Mouse (Mus musculus): ENCODE data around the gene Krt35.

The Krt35 gene

DNA sequence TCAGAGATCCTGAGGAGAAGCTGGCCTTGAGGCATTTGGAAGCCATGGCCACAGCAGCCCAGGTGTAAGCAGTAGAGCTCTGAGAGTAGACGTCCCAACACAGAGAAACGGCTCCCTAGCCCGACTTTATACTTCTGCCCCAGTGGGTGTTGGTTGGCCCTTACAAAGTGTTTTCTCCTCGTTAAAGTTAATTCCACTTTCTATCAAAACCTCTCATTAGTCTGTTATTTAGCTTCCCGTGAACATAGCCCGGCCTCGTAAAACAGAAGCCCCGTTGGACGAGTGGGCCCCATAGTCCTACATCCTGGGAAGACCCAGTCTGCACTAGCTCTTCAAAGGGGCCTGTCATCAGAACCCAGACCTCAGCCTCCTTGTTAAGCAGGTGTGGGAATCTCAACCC is at the start of gene Krt35:
Gene Krt35 (minus strand): TSS at position 101 of the 400 bp plus-strand sequence.
- DNase-seq (ENCODE audit: extremely low read depth, low read depth, low spot score): no peak

DNA sequence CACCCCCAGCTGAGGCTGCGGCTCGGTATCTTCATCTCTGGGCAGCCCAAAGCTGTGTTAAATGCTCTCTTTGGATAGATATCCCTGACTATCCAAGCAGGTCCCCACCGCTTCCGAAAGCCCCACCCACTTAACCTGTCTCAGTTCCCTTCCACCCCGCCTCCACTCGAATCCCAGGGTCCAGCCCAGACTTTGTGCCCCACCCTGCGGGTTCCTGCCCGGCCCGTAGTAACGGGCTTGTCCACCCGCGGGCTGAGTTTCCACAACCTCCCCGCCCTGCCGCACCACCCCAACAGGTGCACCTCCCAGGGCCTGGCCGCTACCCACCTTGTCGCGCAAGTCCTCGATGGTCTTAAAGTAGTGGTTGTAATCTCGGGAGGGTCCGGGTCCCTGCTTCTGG is 49.1 kb upstream of the Krt35 start:
- DNase-seq (ENCODE audit: extremely low read depth, low read depth, low spot score): no peak

DNA sequence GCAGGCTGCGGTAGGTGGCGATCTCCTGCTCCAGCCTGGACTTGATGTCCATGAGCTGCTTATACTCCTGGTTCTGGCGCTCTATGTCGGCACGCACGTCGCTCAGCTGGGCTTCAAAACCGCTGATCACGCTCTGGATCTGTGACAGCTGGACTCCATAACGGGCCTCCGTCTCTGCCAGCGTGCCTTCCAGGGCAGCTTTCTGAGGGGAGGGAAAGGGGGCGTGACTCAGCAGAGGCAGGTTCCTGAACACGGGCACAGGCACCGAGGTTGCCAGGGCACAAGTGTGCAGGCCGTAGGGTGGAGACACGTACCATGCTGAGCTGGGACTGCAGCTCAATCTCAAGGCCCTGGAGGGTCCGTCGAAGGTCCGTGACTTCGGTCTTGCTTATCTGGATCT is 44.9 kb upstream of the Krt35 start:
- no peak for DNase-seq (ENCODE audit: extremely low read depth, low read depth, low spot score)

DNA sequence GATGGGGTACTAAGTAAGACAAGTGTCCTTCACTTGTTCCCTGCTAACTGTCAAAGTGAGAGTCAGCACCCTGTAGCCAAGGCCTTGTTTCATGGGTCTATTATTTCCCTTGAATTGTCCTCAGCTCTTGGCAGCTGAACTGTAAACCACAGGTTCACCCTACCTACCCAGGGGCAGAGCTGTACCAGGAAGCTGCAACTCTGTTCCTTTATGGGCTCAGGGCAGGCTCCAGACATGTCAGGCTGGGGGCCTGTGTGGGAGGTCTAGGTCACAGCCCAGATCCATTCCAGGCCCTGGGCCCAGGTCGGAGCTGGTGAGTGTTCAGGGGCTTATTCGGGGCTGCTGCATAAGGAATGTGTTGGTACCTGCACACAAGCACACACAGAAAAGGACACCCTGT is 43.4 kb upstream of the Krt35 start:
- no peak for DNase-seq (ENCODE audit: extremely low read depth, low read depth, low spot score)

DNA sequence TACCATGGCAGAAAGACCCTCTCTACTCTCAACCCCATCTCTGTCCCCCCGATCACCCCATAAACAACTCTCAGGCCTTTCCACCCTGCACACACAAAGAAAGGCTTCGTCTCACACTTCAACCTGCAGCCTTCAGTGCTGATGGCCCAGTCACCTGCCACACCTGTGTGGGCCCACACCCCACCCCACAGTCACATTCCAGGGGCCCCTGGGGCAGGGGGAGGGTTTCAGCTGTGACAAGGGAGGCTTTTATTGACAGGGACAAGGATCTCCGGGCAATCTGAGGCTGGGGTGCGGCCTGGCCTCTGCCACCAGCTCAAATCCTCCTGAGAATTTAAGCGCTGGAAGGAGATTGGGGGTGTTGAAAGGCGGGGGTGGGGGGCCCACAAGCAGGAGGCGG is 42.8 kb upstream of the Krt35 start:
- DNase-seq (ENCODE audit: extremely low read depth, low read depth, low spot score): no peak

DNA sequence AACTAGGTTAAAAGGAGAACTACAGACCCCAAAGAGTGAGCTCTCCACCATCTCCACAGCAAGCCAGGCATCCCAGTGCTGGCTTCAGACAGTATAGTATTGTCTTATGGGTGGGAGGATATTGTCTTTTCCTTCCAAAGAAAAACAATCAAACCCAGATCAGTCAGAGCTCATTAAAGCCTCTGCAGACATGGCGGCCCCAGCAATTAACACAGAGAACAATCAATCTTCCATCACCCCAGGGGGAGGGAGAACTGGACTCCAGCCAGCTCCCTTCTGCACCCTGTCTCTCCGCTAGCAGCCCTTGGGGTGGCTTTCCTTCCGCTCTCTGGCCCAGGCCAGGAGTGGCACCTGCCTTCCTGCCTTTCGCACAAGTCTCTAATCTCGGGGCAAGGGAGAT is 41.7 kb upstream of the Krt35 start:
- DNase-seq (ENCODE audit: extremely low read depth, low read depth, low spot score): no peak

DNA sequence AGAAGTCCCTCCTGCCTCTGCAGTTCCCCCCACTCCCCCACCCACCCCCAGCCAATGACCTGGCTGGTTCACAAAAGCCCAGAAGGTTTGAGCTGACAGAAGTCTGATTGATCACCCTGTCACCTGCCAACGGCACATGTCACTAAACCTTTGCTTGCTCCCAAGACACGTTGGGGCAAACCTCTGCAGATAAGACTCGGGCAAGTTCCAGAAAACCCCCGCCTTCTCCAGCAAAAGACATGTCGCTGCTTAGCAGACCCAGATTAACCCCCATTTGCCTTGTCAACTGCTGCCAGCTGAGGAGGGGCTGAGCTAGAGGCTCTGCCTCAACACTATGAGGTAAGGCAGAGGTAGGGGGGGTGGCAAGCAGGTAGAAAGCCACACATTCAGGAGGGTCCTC is 40.5 kb upstream of the Krt35 start:
- no peak for DNase-seq (ENCODE audit: extremely low read depth, low read depth, low spot score)

DNA sequence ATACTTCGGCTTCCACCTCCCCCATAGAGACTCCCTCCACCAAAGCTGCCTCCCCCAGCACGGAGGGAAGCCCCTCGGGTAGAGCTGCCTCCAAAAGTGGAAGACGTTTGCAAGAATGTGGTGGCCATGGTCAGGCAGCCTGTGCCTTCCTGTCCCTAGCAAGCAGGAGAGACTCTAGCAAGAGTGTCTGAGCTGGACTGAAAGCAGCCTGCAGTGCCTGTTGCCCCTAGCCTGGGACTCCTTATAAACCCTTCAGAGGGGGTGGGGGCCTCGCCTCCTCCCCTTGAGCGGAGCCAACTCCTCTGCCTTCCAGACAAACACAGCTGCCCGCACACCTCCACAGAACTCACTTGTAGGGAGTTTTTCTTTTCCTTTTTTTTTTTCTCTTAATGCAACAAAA is 39.7 kb upstream of the Krt35 start, which contains the start of gene Krt15:
Gene Krt15 (minus strand): TSS at position 198 of the 400 bp plus-strand sequence.
- no peak for DNase-seq (ENCODE audit: extremely low read depth, low read depth, low spot score)

DNA sequence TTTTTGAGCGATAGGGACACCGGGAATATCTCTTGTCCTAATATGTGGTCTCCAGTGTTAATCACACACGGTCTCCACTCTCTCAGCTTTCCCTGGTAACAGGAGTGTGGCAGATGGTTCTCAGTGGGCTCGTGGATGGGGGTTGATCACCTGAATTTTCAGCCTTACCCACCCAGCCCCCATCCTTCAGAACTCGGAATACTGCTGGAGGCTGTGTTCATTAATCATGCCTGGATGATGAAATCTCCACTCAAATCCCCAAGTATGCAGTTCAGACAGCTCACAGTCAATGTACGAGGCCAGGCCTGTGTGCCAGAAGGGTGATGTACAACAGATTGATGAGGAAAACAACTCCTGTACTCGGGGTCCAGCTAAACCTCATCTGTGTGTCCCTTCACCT is 28.9 kb upstream of the Krt35 start:
- DNase-seq (ENCODE audit: extremely low read depth, low read depth, low spot score): no peak

DNA sequence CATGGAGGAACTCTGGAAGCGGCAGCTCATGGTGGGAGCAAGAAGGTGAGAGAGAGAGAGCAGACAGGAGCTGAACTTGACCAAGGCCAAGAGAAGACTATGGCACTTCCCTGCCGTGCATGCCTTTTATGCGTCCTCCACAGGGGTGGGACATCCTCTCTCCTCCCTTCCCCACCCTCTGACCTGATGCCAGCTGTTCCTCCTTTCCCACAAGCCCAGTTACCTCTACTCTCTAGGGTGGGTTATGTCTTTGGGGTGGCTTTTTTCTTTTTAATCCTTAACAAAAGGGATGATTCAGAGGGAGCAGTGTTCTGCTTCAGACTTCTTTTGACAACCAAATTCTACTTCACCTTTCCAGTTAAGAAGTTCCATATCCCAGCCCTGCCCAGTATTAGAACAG is 25.4 kb upstream of the Krt35 start, which contains the start of gene Krt13:
Gene Krt13 (minus strand): TSS at position 101 of the 400 bp plus-strand sequence.
- DNase-seq (ENCODE audit: extremely low read depth, low read depth, low spot score): no peak

DNA sequence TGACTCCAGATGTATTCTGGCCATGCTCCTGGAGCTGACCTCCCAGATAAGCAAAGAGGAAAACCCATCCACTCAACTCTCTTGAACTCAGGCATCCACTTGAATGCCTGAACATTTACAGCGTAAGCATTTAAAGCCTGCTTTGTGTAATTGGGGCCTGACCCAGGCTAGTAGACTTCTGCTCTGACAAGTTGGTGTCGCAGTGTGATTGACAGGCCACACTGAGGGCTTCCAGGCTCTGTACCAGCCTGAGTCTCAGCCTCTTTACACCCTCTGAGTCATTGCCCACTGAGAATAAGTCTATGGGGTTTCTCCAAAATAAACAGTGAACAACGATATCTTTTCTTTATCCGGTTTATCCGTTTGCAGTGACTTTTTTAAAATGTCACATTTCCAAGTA is 24.3 kb upstream of the Krt35 start:
- DNase-seq (ENCODE audit: extremely low read depth, low read depth, low spot score): no peak

DNA sequence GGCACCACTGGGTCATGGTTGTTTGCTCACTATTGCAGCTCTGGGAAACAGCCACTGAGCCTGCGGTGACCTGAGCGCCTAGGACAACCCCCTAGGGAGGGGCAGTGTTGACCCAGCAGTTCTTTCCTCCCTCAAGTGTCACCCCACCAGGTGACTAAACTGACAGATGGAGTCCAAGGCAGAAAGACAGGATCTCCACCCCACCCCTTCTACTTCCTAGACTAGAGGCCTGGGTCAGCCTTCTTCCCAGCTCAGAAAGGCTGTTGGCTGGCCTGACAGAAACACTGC is 17.6 kb upstream of the Krt35 start:
- no peak for DNase-seq (ENCODE audit: extremely low read depth, low read depth, low spot score)

DNA sequence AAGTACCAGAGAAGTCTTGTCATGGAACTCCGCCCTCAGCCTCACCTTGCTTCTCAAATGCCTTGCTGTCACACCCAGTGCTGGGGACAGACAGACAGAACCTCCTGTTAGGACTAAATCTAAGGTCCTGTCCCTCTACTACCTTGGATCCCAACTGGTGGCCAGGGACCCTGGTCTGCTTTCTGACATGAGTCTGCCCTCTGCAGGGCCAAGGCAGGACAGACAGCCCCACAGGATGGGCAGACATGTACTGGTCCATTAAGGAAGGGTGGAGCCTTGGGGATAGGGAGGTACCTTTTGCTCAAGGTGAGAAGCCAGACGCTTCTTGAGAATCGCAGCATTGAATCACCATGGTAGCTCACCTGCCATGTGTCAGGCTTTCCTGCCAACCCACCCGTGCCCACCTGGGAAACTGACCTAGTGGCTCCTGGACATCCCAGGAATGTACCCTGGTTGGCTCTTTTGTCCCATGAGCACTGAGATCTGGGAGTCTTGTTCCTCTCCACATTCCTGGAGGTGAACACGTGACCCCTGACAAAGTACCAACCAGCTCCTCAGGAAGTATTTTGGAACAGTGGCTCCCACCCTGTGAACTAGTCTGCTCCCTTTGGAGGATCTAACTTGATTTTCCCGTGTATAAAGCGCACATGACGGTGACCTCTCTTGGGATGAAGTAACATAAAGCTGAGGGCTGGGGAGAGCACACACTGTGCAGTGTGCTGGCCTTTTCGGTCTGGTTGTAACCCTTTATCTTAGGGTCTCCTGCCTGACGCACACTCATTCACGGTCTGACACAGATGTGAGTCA is 17.1 kb upstream of the Krt35 start:
- DNase-seq (ENCODE audit: extremely low read depth, low read depth, low spot score): no peak

DNA sequence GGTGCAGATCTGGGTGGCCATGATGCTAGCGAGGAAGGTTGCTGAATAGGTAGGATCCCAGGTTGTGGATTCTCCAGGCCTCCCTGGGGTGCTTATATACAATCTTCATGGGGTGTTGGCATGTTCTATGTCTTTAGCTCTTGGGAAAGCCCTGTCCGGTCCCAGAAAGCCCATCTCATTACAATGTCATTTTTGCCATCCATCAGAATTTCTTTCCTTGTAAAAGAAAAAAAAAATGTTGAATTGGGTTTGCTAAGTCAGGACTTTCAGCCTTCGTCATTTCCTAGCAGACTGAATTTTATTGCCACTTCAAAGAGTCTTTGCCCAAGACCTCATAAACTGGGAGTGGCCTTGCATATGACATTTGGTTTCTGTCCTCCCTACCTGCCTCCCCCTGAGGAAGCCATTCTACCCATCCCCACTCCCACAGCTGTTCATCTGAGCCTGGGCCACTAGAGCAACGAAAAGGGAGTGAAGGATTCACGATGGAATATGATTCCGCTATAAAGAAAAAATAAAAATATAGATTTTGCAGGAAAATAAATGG is 9.6 kb upstream of the Krt35 start, which contains the start of gene Krt36:
Gene Krt36 (minus strand): TSS at position 51 of the 547 bp plus-strand sequence.
- no peak for DNase-seq (ENCODE audit: extremely low read depth, low read depth, low spot score)

DNA sequence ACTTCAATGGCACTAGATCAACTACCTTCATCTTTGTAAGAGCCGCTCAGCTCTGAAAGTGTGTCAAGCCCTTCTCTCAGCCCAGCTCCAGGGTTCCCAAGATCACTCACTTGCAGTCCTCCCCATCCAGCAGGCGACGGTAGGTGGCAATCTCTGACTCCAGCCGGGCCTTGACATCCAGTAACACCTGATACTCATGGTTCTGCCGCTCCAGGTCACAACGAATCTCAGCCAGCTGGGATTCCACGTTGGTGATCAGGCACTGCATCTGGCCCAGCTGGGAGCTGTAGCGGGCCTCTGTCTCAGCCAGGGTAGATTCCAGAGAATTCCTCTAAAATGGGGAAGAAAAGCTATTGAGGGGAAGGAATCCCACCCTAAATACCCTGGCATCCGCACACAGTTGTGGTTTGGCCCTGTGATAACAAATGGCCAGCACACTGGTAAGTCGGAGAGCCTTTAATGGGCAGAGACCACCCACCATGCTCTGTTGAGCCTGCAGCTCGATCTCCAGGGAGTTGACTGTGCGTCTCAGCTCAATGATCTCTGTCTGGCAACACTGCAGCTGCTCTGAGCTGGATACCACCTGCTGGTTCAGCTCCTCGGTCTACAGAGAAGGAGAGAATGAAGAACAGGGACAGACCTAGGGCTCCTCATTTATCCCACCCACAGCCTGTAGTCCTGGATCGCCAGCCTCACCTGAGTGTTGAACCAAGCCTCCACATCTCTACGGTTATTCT is 6.8 kb upstream of the Krt35 start:
- no peak for DNase-seq (ENCODE audit: extremely low read depth, low read depth, low spot score)

DNA sequence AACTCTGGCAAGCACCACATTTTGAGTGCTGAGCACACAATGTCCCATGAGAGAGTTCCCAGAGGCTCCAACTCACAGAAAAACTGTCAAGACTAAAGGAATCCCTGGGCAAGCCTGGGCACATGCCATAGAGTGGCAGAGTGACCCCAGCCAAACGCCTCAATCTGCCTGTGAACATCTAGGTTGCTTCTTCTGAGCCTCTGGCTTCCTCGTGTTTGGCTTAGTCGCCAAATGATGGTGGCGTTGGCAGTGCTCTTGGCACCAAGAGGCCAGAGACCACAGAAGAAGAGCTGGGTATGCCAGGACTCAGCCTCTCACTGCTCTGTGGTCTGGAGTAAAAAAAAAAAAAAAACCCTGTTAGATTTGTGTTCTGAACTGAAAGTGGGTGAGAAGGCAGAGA is 4.3 kb upstream of the Krt35 start:
- DNase-seq (ENCODE audit: extremely low read depth, low read depth, low spot score): peak; percentile 84

DNA sequence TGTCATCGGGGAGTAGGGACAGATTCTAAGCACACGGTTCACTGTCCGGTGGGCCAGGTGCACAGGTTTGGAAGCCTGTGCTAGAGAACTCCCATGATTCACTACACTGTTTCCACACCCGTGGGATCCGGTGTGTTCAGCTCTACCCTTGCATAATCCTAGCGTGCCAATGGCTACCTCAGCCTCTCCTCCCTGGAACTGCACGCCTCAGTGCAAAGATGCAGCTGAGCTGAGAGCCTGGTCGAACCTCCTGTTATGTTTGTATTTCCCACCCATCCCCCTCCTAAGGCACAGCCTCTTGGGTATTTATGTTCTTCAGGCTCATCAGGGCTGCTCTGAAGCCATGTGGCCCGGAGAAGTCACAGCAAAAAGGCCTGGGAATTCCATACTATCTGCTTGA is 1.8 kb upstream of the Krt35 start:
- DNase-seq (ENCODE audit: extremely low read depth, low read depth, low spot score): no peak

DNA sequence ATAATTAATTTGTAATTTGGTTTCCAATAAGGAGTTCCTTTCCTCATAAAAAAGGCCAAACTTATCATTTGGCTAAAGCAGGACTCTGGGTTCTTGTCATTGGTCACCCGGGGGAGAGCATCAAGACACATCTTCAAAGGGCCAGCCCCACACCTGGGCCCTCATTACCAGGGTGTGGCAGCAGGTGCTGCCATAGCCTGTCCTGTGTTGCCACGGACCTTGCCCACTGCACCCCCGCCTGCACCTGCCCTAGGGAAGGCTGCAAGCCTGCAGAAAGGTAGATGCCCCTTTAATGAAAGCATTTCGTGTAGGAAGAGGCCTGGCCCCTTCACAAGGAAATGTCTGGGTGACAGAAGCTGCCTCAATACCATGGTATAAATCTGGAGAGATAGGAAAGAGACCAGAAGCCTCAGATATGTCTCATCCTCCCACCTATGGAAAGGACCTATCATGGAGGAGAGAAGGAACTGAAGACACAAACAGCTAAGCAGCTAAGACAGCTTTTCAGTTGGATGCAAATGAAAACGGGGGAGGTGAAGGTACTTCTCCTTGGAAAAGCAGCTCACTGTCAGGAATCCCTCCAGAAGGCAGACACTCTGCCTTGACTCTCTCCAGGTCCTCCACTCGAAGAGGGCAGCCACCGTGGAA is 7.5 kb downstream of the Krt35 start:
- DNase-seq (ENCODE audit: extremely low read depth, low read depth, low spot score): no peak

DNA sequence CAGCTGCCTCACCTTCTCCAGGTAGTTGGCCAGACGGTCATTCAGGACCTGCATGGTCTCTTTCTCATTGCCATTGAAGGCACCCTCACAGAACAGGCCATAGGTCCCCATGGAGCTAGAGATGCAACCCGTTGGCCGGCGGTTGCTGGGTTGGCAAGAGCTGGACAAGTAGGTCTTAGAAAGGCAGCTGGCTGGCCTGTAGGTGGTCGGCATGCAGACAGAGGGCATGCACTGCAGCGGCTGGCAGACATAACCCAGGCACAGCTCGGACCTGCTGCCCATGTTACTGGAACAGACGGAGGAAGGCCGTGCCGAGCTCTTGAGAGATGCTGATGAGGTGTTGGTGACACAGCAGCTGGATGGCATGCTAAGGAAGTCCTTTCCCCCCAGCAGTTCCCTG is 8.2 kb downstream of the Krt35 start, which contains the start of gene Krt32:
Gene Krt32 (minus strand): TSS at position 366 of the 400 bp plus-strand sequence.
- no peak for DNase-seq (ENCODE audit: extremely low read depth, low read depth, low spot score)

DNA sequence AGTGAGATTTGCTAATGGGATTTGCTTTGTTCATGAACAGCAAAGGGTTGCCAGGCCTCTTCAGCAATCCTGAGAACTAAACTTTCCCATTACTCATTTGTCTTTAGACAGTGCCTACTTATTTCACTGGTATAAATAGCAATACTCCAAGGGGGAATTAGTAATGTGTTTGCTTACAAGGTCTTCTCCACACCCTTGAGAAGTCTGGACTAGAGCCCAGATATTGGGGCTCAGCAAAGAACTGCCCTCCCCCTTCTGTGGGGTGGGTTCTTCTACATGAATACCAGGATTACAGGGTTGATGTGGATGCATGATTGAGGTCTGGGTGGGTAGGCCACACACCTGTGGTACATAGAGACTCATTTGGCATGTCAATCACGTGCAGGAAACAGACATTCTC is 22.2 kb downstream of the Krt35 start:
- DNase-seq (ENCODE audit: extremely low read depth, low read depth, low spot score): no peak

DNA sequence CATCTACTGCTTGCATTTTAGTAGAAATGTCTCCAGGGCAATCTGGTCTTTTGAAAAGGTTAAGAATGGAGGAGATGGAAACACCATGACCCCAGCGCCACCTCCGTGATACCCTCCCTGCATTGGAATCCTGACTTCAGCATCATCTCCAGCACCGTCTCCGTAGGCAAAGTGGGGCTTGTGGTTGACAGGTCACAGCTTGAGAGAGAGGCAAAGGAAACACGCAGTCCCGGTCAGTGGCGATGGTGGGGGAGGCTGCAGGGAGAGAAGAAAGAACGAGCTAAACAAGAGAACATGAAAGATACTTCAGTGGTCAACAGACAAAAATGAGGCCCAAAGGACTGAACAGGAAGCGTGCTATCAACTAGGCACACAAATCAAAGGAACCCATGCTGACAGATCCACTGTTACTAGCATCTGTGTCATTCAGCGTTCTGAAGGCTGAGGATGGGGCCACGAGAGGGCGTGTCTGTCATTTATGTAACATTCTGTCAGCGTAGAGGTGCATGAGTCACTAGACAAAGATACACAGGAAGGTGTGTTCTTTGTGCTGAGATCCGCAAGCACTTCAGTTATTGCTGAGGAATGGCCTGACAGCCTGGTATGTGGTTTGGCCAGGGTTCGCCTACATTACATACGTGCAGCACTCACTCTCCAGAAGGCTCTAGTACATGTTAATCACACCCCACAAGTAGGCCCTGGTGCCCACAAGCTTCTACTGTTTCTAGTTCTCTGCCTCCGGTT is 28.6 kb downstream of the Krt35 start:
- DNase-seq (ENCODE audit: extremely low read depth, low read depth, low spot score): peak; percentile 25
